ENCODE assay signal across 7 mouse cellular contexts in genomic region chr3:51559594-51560450, GRCm38 (mm10). TPM values are rescaled to one million over a fixed set of nuclear protein-coding genes. Genes with fewer than 3 reads are reported as not detected.
DNase-seq lines count a peak whose midpoint lies in the region; ATAC-seq and TF ChIP-seq lines count a peak whose summit lies in the region.

No protein-coding gene starts in this region.

- H3K27ac ChIP-seq in cortical plate, adult 2 months (ENCODE audit: insufficient read depth, low read length), result peak overlapping the region; percentile 100
- peak overlapping the region; percentile 98 for H3K27ac ChIP-seq in midbrain, embryonic 10.5 days (replicated peaks)

- no peaks in the 10 kb centered on the region for H3K9me3 ChIP-seq in midbrain, embryonic 10.5 days (replicated peaks)

- peaks cover 4% of the 10 kb centered on the region for H3K4me1 ChIP-seq in cortical plate, adult 2 months (ENCODE audit: control insufficient read depth, insufficient read depth, low read length)
- H3K4me1 ChIP-seq in midbrain, embryonic 10.5 days, result peaks cover 39% of the 10 kb centered on the region

- peak; percentile 89 to 94 for DNase-seq in adrenal gland, adult (ENCODE audit: inconsistent age in 2 of 2, low spot score in 1 of 2)
- peak; percentile 78 for DNase-seq in gastrocnemius, postnatal 10 days
- peak; percentile 72 to 76 for DNase-seq in left cerebral cortex, postnatal 36 days (ENCODE audit: low spot score in 2 of 2)
- peak; percentile 83 for DNase-seq in midbrain, embryonic 10.5 days (ENCODE audit: low spot score)
- DNase-seq in skeletal muscle tissue, adult 2 months (ENCODE audit: low read depth, low spot score), result peak; percentile 90

- peaks cover 7% of the 10 kb centered on the region for H3K36me3 ChIP-seq in midbrain, embryonic 10.5 days

- under 1% methylated on average over 72 of the region's 80 CpGs for WGBS in midbrain, embryonic 10.5 days

- no peak for TF ChIP-seq CTCF in cortical plate, adult 2 months (IDR thresholded peaks at IDR 0.05; ENCODE audit: extremely low read depth, insufficient read depth, low read length)

- peak; percentile 70 for TF ChIP-seq POLR2A in cortical plate, adult 2 months (IDR thresholded peaks at IDR 0.05; ENCODE audit: extremely low read depth, insufficient read depth, low read length)

- H3K27me3 ChIP-seq in midbrain, embryonic 10.5 days (ENCODE audit: low read depth, poor library complexity, severe bottlenecking), result peaks cover 12% of the 10 kb centered on the region

- intact Hi-C loops in left cerebral cortex, postnatal 36 days (cut with DNase I), result loop anchor here (2.0 to 10.0 kb wide), 4 partner anchors 43 to 655 kb away; partner anchors contain the start of gene Rab33b

- H3K4me3 ChIP-seq in cortical plate, adult 2 months (ENCODE audit: insufficient read depth, low read length), result peak overlapping the region; percentile 87
- peak overlapping the region; percentile 89 for H3K4me3 ChIP-seq in midbrain, embryonic 10.5 days

- peak; percentile 42 for ATAC-seq in inflammation-experienced regulatory T-cells, adult 6 months

RNA-seq across cellular contexts. Expression of gene Setd7, which starts 0.9 kb away (rescaled TPM):
- polyA plus RNA-seq in cortical plate, adult 2 months (2012; rRNA removed), result 63.4 and 65.4 TPM in 2 replicates
- total RNA-seq in gastrocnemius, postnatal 10 days (2021), result 100 to 1,000 TPM; 102 to 121 TPM
- 10 to 100 TPM in 2 of 3 experiments, 1 to 10 TPM in 1; 5.3 to 12.1 (median 11.6) TPM for polyA plus RNA-seq in inflammation-experienced regulatory T-cells, adult 6 months (2017; shearing (Covaris generic))
- total RNA-seq in left cerebral cortex, postnatal 36 days (2021), result 100 to 1,000 TPM; 138 to 141 TPM
- polyA plus RNA-seq in midbrain, embryonic 10.5 days (2016; fragmentation: Nextera tagmentation; extraction: Ambion mirVana), result 2.8 TPM in 2 replicates

Comparison
In these comparisons a context has a peak if more than half of its experiments do, and no peak if none do; other contexts are left out.
1. Peak in every context shown above with its lines: DNase-seq, ATAC-seq, H3K4me3 ChIP-seq and H3K27ac ChIP-seq.